Mouse (Mus musculus) forebrain, embryonic 12.5 days (tissue): Measurements from ENCODE around the gene 1110008P14Rik. TPM values are rescaled to one million over a fixed set of nuclear protein-coding genes. Genes with fewer than 3 reads are reported as not detected.

Experiments used
- ATAC-seq: fragments of 200-750 bp; cut with Nextera tagmentation; 2 replicates; pipeline ENCODE4 v1.8.0; 2017; ENCODE audit warnings: moderate TSS enrichment; ENCODE audit not compliant: low FRiP score
- H3K27ac ChIP-seq: fragments of 300-500 bp; sonication (generic); 2 replicates; pipeline ENCODE4 v1.5.1; 2016; ENCODE audit warnings: mild to moderate bottlenecking
- H3K27me3 ChIP-seq: fragments of 300-500 bp; sonication (generic); 2 replicates; pipeline ENCODE4 v1.6.1; 2016; ENCODE audit warnings: mild to moderate bottlenecking
- H3K36me3 ChIP-seq: fragments of 300-500 bp; sonication (generic); replicated peaks from 2 replicates; pipeline ENCODE4 v1.6.1; 2016; ENCODE audit warnings: mild to moderate bottlenecking
- H3K4me1 ChIP-seq: fragments of 300-500 bp; sonication (generic); 2 replicates; pipeline ENCODE4 v1.6.1; 2016
- H3K4me2 ChIP-seq: fragments of 300-500 bp; sonication (generic); 2 replicates; pipeline ENCODE4 v1.6.1; 2016; ENCODE audit warnings: mild to moderate bottlenecking, moderate library complexity
- H3K4me3 ChIP-seq: fragments of 300-500 bp; sonication (generic); replicated peaks from 2 replicates; pipeline ENCODE4 v1.5.1; 2016; ENCODE audit warnings: mild to moderate bottlenecking
- H3K9ac ChIP-seq: fragments of 300-500 bp; sonication (generic); 2 replicates; pipeline ENCODE4 v1.6.1; 2016; ENCODE audit warnings: mild to moderate bottlenecking
- H3K9me3 ChIP-seq: fragments of 300-500 bp; sonication (generic); 2 replicates; pipeline ENCODE4 v1.6.1; 2016
- WGBS: fragments of 180-500 bp; shearing (Covaris S2); methylation state at CpG from one replicate; pipeline ENCODE4 v1.1.7; 2016; 5-methylcytosine and 5-hydroxymethylcytosine counted together
- polyA plus RNA-seq: library from polyadenylated mRNA; unstranded; fragments of >200 nt; fragmentation: Nextera tagmentation; extraction: Ambion mirVana; gene quantifications from 2 replicates; pipeline ENCODE4 v1.2.1, GENCODE M21; 2016

The 1110008P14Rik gene
- polyA plus RNA-seq, 1 experiment from 2014 or later, result 51.0 TPM

GRCm38 (mm10) chr2:32328911-32329460 is 52.8 kb downstream of the 1110008P14Rik start:
- Histone ChIP-seq H3K27me3 (no peaks in the 10 kb centered on the region; the same call in 1 of the 2 replicates), H3K27ac (no peak overlapping the region), H3K4me3 (no peak overlapping the region), H3K4me2 (no peak overlapping the region), H3K9ac (no peak overlapping the region), H3K36me3 (no peaks in the 10 kb centered on the region), H3K4me1 (0 out of 2 replicates have a peak, but pooled peaks cover 8% of the 10 kb centered on the region), H3K9me3 (no peaks in the 10 kb centered on the region)
- ATAC-seq, result no peak
- WGBS, result 32% methylated on average over 13 of the region's 13 CpGs

- 85% methylated on average over 4 of the region's 4 CpGs for WGBS
- H3K36me3 ChIP-seq, result no peaks in the 10 kb centered on the region
- no peaks in the 10 kb centered on the region for H3K9me3 ChIP-seq
- no peak overlapping the region for H3K4me3 ChIP-seq
- no peak overlapping the region for H3K4me2 ChIP-seq
- no peaks in the 10 kb centered on the region; the same call in 1 of the 2 replicates for H3K27me3 ChIP-seq
- H3K9ac ChIP-seq, result no peak overlapping the region
- peaks cover 20% of the 10 kb centered on the region for H3K4me1 ChIP-seq
- no peak overlapping the region for H3K27ac ChIP-seq
- no peak for ATAC-seq
These were observed 54.5 kb downstream of the 1110008P14Rik start for GRCm38 (mm10) chr2:32327200-32327599.

Other genes with a start within 250 kb of the 1110008P14Rik start
- gene Prrc2b, start 230.9 kb downstream of the 1110008P14Rik start, polyA plus RNA-seq, result 96.9 and 110 TPM in 2 replicates
- gene Pomt1, start 145.3 kb downstream of the 1110008P14Rik start, polyA plus RNA-seq, result 26.6 and 29.4 TPM in 2 replicates
- gene Uck1, start 121.8 kb downstream of the 1110008P14Rik start, polyA plus RNA-seq, result 76.5 and 78.4 TPM in 2 replicates
- 23.0 and 26.5 TPM in 2 replicates for gene Golga2, start 94.6 kb downstream of the 1110008P14Rik start, polyA plus RNA-seq
- gene Swi5, start 93.9 kb downstream of the 1110008P14Rik start, polyA plus RNA-seq, result 391 and 397 TPM in 2 replicates
- 59.1 and 67.5 TPM in 2 replicates for gene Ciz1, start 29.6 kb downstream of the 1110008P14Rik start, polyA plus RNA-seq
- gene Dnm1, start 28.6 kb downstream of the 1110008P14Rik start, polyA plus RNA-seq, result 18.6 and 19.4 TPM in 2 replicates
- 0.45 and 0.50 TPM in 2 replicates for gene Lcn2, start 6.3 kb upstream of the 1110008P14Rik start, polyA plus RNA-seq
- gene Ptges2, start 14.0 kb upstream of the 1110008P14Rik start, polyA plus RNA-seq, result 29.6 and 29.9 TPM in 2 replicates
- gene Naif1, start 68.5 kb upstream of the 1110008P14Rik start, polyA plus RNA-seq, result 6.1 and 6.2 TPM in 2 replicates
- 38.8 and 39.9 TPM in 2 replicates for gene Slc25a25, start 69.5 kb upstream of the 1110008P14Rik start, polyA plus RNA-seq
- 8.7 and 9.6 TPM in 2 replicates for gene Fam102a, start 153.4 kb upstream of the 1110008P14Rik start, polyA plus RNA-seq
- gene Dpm2, start 188.9 kb upstream of the 1110008P14Rik start, polyA plus RNA-seq, result 106 and 110 TPM in 2 replicates
- gene Pip5kl1, start 192.9 kb upstream of the 1110008P14Rik start, polyA plus RNA-seq, result 2.6 and 3.1 TPM in 2 replicates
- gene 9430097D07Rik, start 193.7 kb upstream of the 1110008P14Rik start, polyA plus RNA-seq, result 0.19 TPM in 1 of 2 replicates, not detected in the other
- gene St6galnac4, start 205.2 kb upstream of the 1110008P14Rik start, polyA plus RNA-seq, result 15.1 and 17.0 TPM in 2 replicates
- gene St6galnac6, start 217.8 kb upstream of the 1110008P14Rik start, polyA plus RNA-seq, result 11.6 and 11.7 TPM in 2 replicates
- 27.0 and 32.1 TPM in 2 replicates for gene Ak1, start 239.8 kb upstream of the 1110008P14Rik start, polyA plus RNA-seq